Mouse (Mus musculus) CH12.LX (cell line): ENCODE measurements around the gene Zfp780b. TPM values are rescaled to one million over a fixed set of nuclear protein-coding genes. Genes with fewer than 3 reads are reported as not detected.
"Not testable (repeated sequence)": the region's sequence is repeated elsewhere in the genome, so short reads cannot be mapped to it uniquely, and the experiment has no call there.

ENCODE experiments used
- DNase-seq: peaks from one replicate; pipeline ENCODE4 v3.0.0-alpha.2; 2013; ENCODE audit errors: extremely low read depth
- H3K27ac ChIP-seq: 2 replicates; pipeline ENCODE4 v1.5.1; 2012; ENCODE audit warnings: low read depth, mild to moderate bottlenecking, control low read depth, moderate library complexity; ENCODE audit not compliant: insufficient read depth
- H3K27me3 ChIP-seq: replicated peaks from 2 replicates; pipeline ENCODE3; 2012; ENCODE audit warnings: inconsistent platforms
- H3K36me3 ChIP-seq, 2 experiments: replicated peaks in 1 of 2; 2 replicates each; pipeline versions ENCODE3 to v1.6.1; 2012; ENCODE audit warnings: inconsistent platforms in 1 of 2, low read length in 1 of 2, mild to moderate bottlenecking in 1 of 2, mixed read lengths in 1 of 2, moderate library complexity in 1 of 2; ENCODE audit not compliant: control insufficient read depth in 1 of 2, insufficient read depth in 1 of 2
- H3K4me1 ChIP-seq, 2 experiments: 2 replicates each; pipeline ENCODE4 v1.6.1; 2012; ENCODE audit warnings: inconsistent platforms in 1 of 2, moderate library complexity in 1 of 2; ENCODE audit not compliant: insufficient read depth in 2 of 2, control insufficient read depth in 1 of 2
- H3K4me2 ChIP-seq: 2 replicates; pipeline ENCODE4 v1.6.1; 2012; ENCODE audit warnings: low read depth, mild to moderate bottlenecking, control low read depth; ENCODE audit not compliant: poor library complexity, insufficient read depth, severe bottlenecking
- H3K4me3 ChIP-seq, 3 experiments: fragments of 150-350 bp in 1 of 3; sonication (generic) in 1 of 3; replicated peaks in 1 of 3; 2 replicates each; pipeline versions ENCODE3 to v1.5.1; 2011 to 2012; ENCODE audit warnings: low read depth in 2 of 3, low read length in 2 of 3, mild to moderate bottlenecking in 2 of 3, moderate library complexity in 2 of 3, control low read depth in 1 of 3, improper control_type of control experiment in 1 of 3, inconsistent platforms in 1 of 3, mixed read lengths in 1 of 3; ENCODE audit not compliant: poor library complexity in 1 of 3
- H3K79me2 ChIP-seq: replicated peaks from 2 replicates; pipeline ENCODE4 v1.6.1; 2012; ENCODE audit warnings: mild to moderate bottlenecking, moderate library complexity; ENCODE audit not compliant: control insufficient read depth, poor library complexity, insufficient read depth, severe bottlenecking; ENCODE audit errors: extremely low read depth
- H3K9ac ChIP-seq: 2 replicates; pipeline ENCODE4 v1.6.1; 2012; ENCODE audit warnings: low read depth, mild to moderate bottlenecking, control low read depth, moderate library complexity; ENCODE audit not compliant: insufficient read depth
- H3K9me3 ChIP-seq: replicated peaks from 2 replicates; pipeline ENCODE3; 2012; ENCODE audit warnings: low read length, inconsistent platforms, mixed read lengths
- CHD2 ChIP-seq: IDR thresholded peaks from 2 replicates; pipeline ENCODE4 v1.6.1; 2011; ENCODE audit warnings: low read length, improper control_type of control experiment
- ELF1 ChIP-seq: IDR thresholded peaks from 2 replicates; pipeline ENCODE4 v1.6.1; 2014; ENCODE audit warnings: low read depth, mild to moderate bottlenecking, inconsistent platforms, low read length, improper control_type of control experiment
- JUN ChIP-seq: IDR thresholded peaks from 2 replicates; pipeline ENCODE4 v1.6.1; 2011; ENCODE audit warnings: low read depth, mild to moderate bottlenecking, low read length, improper control_type of control experiment, moderate library complexity; ENCODE audit not compliant: insufficient read depth
- KAT2A ChIP-seq: IDR thresholded peaks from 2 replicates; pipeline ENCODE4 v1.6.1; 2012; ENCODE audit warnings: low read length, improper control_type of control experiment, inconsistent platforms; ENCODE audit not compliant: insufficient replicate concordance
- MAX ChIP-seq: IDR thresholded peaks from 2 replicates; pipeline ENCODE4 v1.6.1; 2011; ENCODE audit warnings: low read length, improper control_type of control experiment
- MYC ChIP-seq: IDR thresholded peaks from 2 replicates; pipeline ENCODE4 v1.6.1; 2011; ENCODE audit warnings: low read depth, mild to moderate bottlenecking, improper control_type of control experiment, low read length
- POLR2A ChIP-seq: IDR thresholded peaks from 2 replicates; pipeline ENCODE4 v1.6.1; 2011; ENCODE audit warnings: low read depth, mild to moderate bottlenecking, improper control_type of control experiment, low read length
- SIN3A ChIP-seq: IDR thresholded peaks from 2 replicates; pipeline ENCODE4 v1.6.1; 2012; ENCODE audit warnings: low read length, improper control_type of control experiment, inconsistent platforms
- dilution Hi-C: fragments of 300-500 bp; cut with MboI; formaldehyde crosslinking; loops from 2 replicates; pipeline ENCODE4 v1.14.3; 2020; ENCODE audit warnings: low sequenced_read_pairs; ENCODE audit not compliant: extremely low pct_unique_long_range_greater_than_20kb, extremely low pct_ligation_motif_present
- in situ Hi-C: fragments of 300-500 bp; cut with MboI; formaldehyde crosslinking; loops from 3 replicates; pipeline ENCODE4 v1.14.3; 2019; ENCODE audit warnings: low sequenced_read_pairs, low pct_ligation_motif_present, low pct_unique_long_range_greater_than_20kb, mixed read lengths
- polyA plus RNA-seq: library from polyadenylated mRNA; unstranded; fragments of >175 nt; gene quantifications from 2 replicates; pipeline ENCODE4 v1.2.1, GENCODE M21; 2012; ENCODE audit warnings: low read depth; ENCODE audit not compliant: insufficient read length
- total RNA-seq, 2 experiments: library from RNA; depleted of rRNA; stranded (reverse); fragments of 300-350 nt in 1 of 2; fragments of >200 nt in 1 of 2; gene quantifications; 2 replicates each; pipeline ENCODE4 v1.2.3; 2012 to 2014

Zfp780b gene
- total and polyA plus RNA-seq, 3 experiments = 4.9 to 9.3 (median 7.8) TPM

- TF ChIP-seq CHD2 (0 out of 2 replicates have a peak, but pooled peaks have one; percentile 28), JUN (no peak), KAT2A (0 out of 2 replicates have a peak, but pooled peaks have one; percentile 51), SIN3A (peak; percentile 81)
Observed at GRCm38 (mm10) chr7:27928818-27929695, 49.9 kb downstream of the Zfp780b start, which contains the start of gene Zfp974 (continued).

- TF ChIP-seq MAX (0 out of 2 replicates have a peak, but pooled peaks have one; percentile 25), ELF1 (peak; percentile 52), POLR2A (0 out of 2 replicates have a peak, but pooled peaks have one; percentile 29), MYC (0 out of 2 replicates have a peak, but pooled peaks have one; percentile 15)
- H3K27me3 ChIP-seq, DNase-seq, H3K9me3 ChIP-seq, H3K27ac ChIP-seq, H3K9ac ChIP-seq, dilution Hi-C loops, H3K4me2 ChIP-seq, H3K4me3 ChIP-seq, H3K79me2 ChIP-seq: not testable (repeated sequence)
- Histone ChIP-seq H3K36me3 (peaks cover 6 to 13% of the 10 kb centered on the region in 2 experiments), H3K4me1 (peaks cover 7 to 25% of the 10 kb centered on the region in 2 experiments; a peak in 3 of 4 replicates)
- in situ Hi-C loops = loop anchor here (25.0 kb wide), 1 partner anchor 90 kb away; the partner anchor contains the start of gene Zfp59
Observed at GRCm38 (mm10) chr7:27927041-27927440, 51.9 kb downstream of the Zfp780b start.

- H3K27me3 ChIP-seq, DNase-seq, H3K4me1 ChIP-seq, H3K4me2 ChIP-seq, H3K27ac ChIP-seq, H3K79me2 ChIP-seq, H3K9me3 ChIP-seq, H3K9ac ChIP-seq, H3K4me3 ChIP-seq, dilution Hi-C loops, in situ Hi-C loops: not testable (repeated sequence)
- H3K36me3 ChIP-seq = peaks cover 5 to 13% of the 10 kb centered on the region in 2 experiments
Observed at GRCm38 (mm10) chr7:27910952-27911351, 68.0 kb downstream of the Zfp780b start.

Other genes starting within 250 kb of the Zfp780b start
- 7.8 and 8.2 TPM in 2 replicates for gene Zfp60, start 247.8 kb downstream of the Zfp780b start, total RNA-seq (2012; rRNA removed)
- 7.2 and 8.1 TPM in 2 replicates for gene Zfp60, start 247.8 kb downstream of the Zfp780b start, total RNA-seq (2014; rRNA removed)
- gene Zfp60, start 247.8 kb downstream of the Zfp780b start, polyA plus RNA-seq = 6.9 and 7.2 TPM in 2 replicates
- gene Zfp626, start 172.0 kb downstream of the Zfp780b start, total RNA-seq (2012; rRNA removed) = 3.6 and 3.9 TPM in 2 replicates
- gene Zfp626, start 172.0 kb downstream of the Zfp780b start, total RNA-seq (2014; rRNA removed) = 5.5 and 6.5 TPM in 2 replicates
- gene Zfp626, start 172.0 kb downstream of the Zfp780b start, polyA plus RNA-seq = 3.6 and 4.4 TPM in 2 replicates
- 4.0 and 5.0 TPM in 2 replicates for gene Zfp59, start 140.6 kb downstream of the Zfp780b start, total RNA-seq (2012; rRNA removed)
- 5.9 and 6.5 TPM in 2 replicates for gene Zfp59, start 140.6 kb downstream of the Zfp780b start, total RNA-seq (2014; rRNA removed)
- 3.4 and 4.0 TPM in 2 replicates for gene Zfp59, start 140.6 kb downstream of the Zfp780b start, polyA plus RNA-seq
- 7.0 and 7.8 TPM in 2 replicates for gene Zfp607a, start 121.6 kb downstream of the Zfp780b start, total RNA-seq (2012; rRNA removed)
- 5.7 and 5.8 TPM in 2 replicates for gene Zfp607a, start 121.6 kb downstream of the Zfp780b start, total RNA-seq (2014; rRNA removed)
- 6.7 and 6.8 TPM in 2 replicates for gene Zfp607a, start 121.6 kb downstream of the Zfp780b start, polyA plus RNA-seq
- 3.9 and 5.0 TPM in 2 replicates for gene Zfp974, start 49.7 kb downstream of the Zfp780b start, total RNA-seq (2012; rRNA removed)
- 2.3 TPM in 2 replicates for gene Zfp974, start 49.7 kb downstream of the Zfp780b start, total RNA-seq (2014; rRNA removed)
- 2.3 and 4.1 TPM in 2 replicates for gene Zfp974, start 49.7 kb downstream of the Zfp780b start, polyA plus RNA-seq
- 8.9 and 12.0 TPM in 2 replicates for gene Zfp850, start 34.9 kb upstream of the Zfp780b start, total RNA-seq (2012; rRNA removed)
- 16.7 and 24.0 TPM in 2 replicates for gene Zfp850, start 34.9 kb upstream of the Zfp780b start, total RNA-seq (2014; rRNA removed)
- 10.8 and 13.7 TPM in 2 replicates for gene Zfp850, start 34.9 kb upstream of the Zfp780b start, polyA plus RNA-seq
- 211 and 287 TPM in 2 replicates for gene Psmc4, start 70.9 kb upstream of the Zfp780b start, total RNA-seq (2012; rRNA removed)
- 258 and 290 TPM in 2 replicates for gene Psmc4, start 70.9 kb upstream of the Zfp780b start, total RNA-seq (2014; rRNA removed)
- gene Psmc4, start 70.9 kb upstream of the Zfp780b start, polyA plus RNA-seq = 250 and 272 TPM in 2 replicates
- not detected in 2 replicates for gene Fcgbp, start 92.1 kb upstream of the Zfp780b start, total RNA-seq (2012; rRNA removed)
- gene Fcgbp, start 92.1 kb upstream of the Zfp780b start, total RNA-seq (2014; rRNA removed) = not detected in 2 replicates
- gene Fcgbp, start 92.1 kb upstream of the Zfp780b start, polyA plus RNA-seq = not detected in 2 replicates
- 0.34 and 0.64 TPM in 2 replicates for gene 9530053A07Rik, start 150.3 kb upstream of the Zfp780b start, total RNA-seq (2012; rRNA removed)
- gene 9530053A07Rik, start 150.3 kb upstream of the Zfp780b start, total RNA-seq (2014; rRNA removed) = 0.05 and 0.07 TPM in 2 replicates
- 0.03 and 0.08 TPM in 2 replicates for gene 9530053A07Rik, start 150.3 kb upstream of the Zfp780b start, polyA plus RNA-seq
- 180 and 214 TPM in 2 replicates for gene Fbl, start 190.5 kb upstream of the Zfp780b start, total RNA-seq (2012; rRNA removed)
- 140 and 151 TPM in 2 replicates for gene Fbl, start 190.5 kb upstream of the Zfp780b start, total RNA-seq (2014; rRNA removed)
- gene Fbl, start 190.5 kb upstream of the Zfp780b start, polyA plus RNA-seq = 426 and 516 TPM in 2 replicates
- 0.47 and 0.67 TPM in 2 replicates for gene Dyrk1b, start 200.3 kb upstream of the Zfp780b start, total RNA-seq (2012; rRNA removed)
- 0.26 TPM in 1 of 2 replicates, not detected in the other for gene Dyrk1b, start 200.3 kb upstream of the Zfp780b start, total RNA-seq (2014; rRNA removed)
- gene Dyrk1b, start 200.3 kb upstream of the Zfp780b start, polyA plus RNA-seq = 0.51 and 0.60 TPM in 2 replicates